Mouse (Mus musculus): ENCODE data around the gene Kmt2e. TPM values are rescaled to one million over a fixed set of nuclear protein-coding genes. Genes with fewer than 3 reads are reported as not detected.

Kmt2e gene
- total RNA-seq, 2 experiments from 2014 or later = 36.9 to 76.3 TPM

- ATAC-seq (replicated peaks; ENCODE audit: low FRiP score, low TSS enrichment, poor library complexity, severe bottlenecking) = no peak
Observed at GRCm38 (mm10) chr5:23524621-23525020, 90.4 kb downstream of the Kmt2e start.

DNA sequence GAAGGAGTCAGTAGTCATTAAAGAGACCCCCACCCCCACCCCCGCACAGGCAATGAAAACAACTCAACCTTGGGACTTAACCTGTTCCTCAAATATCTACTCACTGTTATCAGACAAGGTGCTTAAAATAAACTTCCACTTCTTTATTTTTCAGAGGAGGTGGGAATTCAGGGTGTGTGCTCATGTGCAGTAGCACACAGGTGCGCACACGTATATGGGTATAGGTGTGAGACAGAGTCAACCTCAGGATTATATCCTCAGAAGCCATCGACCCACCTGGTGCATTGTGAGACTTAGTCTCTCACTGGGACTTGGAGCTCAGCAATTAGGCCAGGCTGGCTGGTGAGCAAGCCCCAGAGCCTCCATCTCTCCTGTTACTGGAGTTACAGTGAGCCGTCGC is 96.9 kb downstream of the Kmt2e start:
- ATAC-seq (replicated peaks; ENCODE audit: low FRiP score, low TSS enrichment, poor library complexity, severe bottlenecking) = no peak

DNA sequence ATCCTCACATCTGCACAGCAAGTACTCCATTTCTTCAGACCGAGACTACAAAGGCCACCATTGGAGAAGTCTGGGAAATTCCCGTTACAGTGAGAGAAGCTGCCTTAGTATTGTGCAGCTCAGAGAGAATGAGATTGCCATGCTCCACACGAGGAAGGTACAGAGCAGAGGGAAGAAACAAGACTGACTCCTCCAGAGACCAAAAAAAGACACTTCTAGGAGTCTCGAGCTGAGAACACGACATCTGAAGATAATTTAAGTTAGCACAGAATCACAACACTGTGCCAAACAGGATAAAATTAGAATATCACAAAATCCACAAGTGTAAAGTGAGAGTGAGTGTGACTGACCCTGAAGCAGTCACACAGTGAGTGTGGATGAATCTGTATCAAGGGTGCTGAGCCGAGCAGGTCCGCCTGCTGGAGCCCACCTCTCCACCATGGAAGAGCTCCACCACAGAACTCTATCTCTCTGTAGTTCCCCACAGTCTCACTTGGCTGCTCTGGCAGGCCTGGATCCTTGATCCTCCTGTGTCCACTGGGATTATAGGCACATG is 97.4 kb downstream of the Kmt2e start:
- ATAC-seq (replicated peaks; ENCODE audit: low FRiP score, low TSS enrichment, poor library complexity, severe bottlenecking) = no peak

- no peak for ATAC-seq (replicated peaks; ENCODE audit: low FRiP score, low TSS enrichment, poor library complexity, severe bottlenecking)
Observed at GRCm38 (mm10) chr5:23535692-23536091, 101.5 kb downstream of the Kmt2e start.

DNA sequence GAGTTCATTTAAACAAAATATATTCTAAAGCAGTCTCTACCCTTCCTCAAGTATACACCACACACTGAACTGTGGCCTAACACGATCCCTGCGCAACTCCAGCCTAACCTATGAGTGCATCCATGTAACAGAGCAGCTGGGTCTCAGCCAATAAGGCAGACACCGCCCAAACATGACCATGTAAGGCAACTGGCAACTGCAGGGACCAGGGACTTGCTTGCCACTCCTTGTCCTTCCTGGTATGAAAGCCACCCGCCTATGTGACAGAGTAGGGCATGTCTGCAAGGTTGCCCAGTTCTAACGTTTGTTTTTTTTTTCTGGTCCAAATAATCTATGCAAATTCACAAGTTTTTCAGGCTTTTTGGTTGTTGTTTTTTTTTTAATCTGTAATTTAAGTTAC is 117.4 kb downstream of the Kmt2e start:
- peak; percentile 48; the same call in 1 of the 2 replicates for ATAC-seq (replicated peaks; ENCODE audit: low FRiP score, low TSS enrichment, poor library complexity, severe bottlenecking)

- peak; percentile 91 for ATAC-seq (replicated peaks; ENCODE audit: low FRiP score, low TSS enrichment, poor library complexity, severe bottlenecking)
Observed at GRCm38 (mm10) chr5:23553338-23553737, 119.1 kb downstream of the Kmt2e start.

Data from megakaryocyte-erythroid progenitor cell, adult 5-6 weeks (primary cell).